Mouse (Mus musculus) forebrain, embryonic 11.5 days (tissue): Measurements from ENCODE around the gene Pigf. TPM values are rescaled to one million over a fixed set of nuclear protein-coding genes. Genes with fewer than 3 reads are reported as not detected.

ENCODE experiments used
- ATAC-seq: fragments of 200-750 bp; cut with Nextera tagmentation; replicated peaks from 2 replicates; pipeline ENCODE4 v1.8.0; 2017; ENCODE audit warnings: moderate TSS enrichment; ENCODE audit not compliant: low FRiP score
- DNase-seq: peaks from one replicate; pipeline ENCODE4 v3.0.0-alpha.2; 2017; ENCODE audit warnings: low spot score
- H3K27ac ChIP-seq: fragments of 300-500 bp; sonication (generic); 2 replicates; pipeline ENCODE4 v1.5.1; 2014; ENCODE audit warnings: low read depth, low read length
- H3K27me3 ChIP-seq: fragments of 300-500 bp; sonication (generic); 2 replicates; pipeline ENCODE4 v1.6.1; 2014; ENCODE audit warnings: mild to moderate bottlenecking, low read length, mixed read lengths; ENCODE audit not compliant: control insufficient read depth, insufficient read depth
- H3K36me3 ChIP-seq: fragments of 300-500 bp; sonication (generic); 2 replicates; pipeline ENCODE4 v1.6.1; 2014; ENCODE audit warnings: mild to moderate bottlenecking, low read length, moderate library complexity, mixed read lengths; ENCODE audit not compliant: control insufficient read depth, insufficient read depth
- H3K4me1 ChIP-seq: fragments of 300-500 bp; sonication (generic); replicated peaks from 2 replicates; pipeline ENCODE4 v1.6.1; 2014; ENCODE audit warnings: low read length, mixed read lengths; ENCODE audit not compliant: control insufficient read depth, insufficient read depth
- H3K4me2 ChIP-seq: fragments of 300-500 bp; sonication (generic); 2 replicates; pipeline ENCODE4 v1.6.1; 2014; ENCODE audit warnings: low read depth, mild to moderate bottlenecking, low read length, moderate library complexity, mixed read lengths; ENCODE audit not compliant: severe bottlenecking
- H3K4me3 ChIP-seq: fragments of 300-500 bp; sonication (generic); 2 replicates; pipeline ENCODE4 v1.5.1; 2014; ENCODE audit warnings: low read depth, low read length
- H3K9ac ChIP-seq: fragments of 300-500 bp; sonication (generic); 2 replicates; pipeline ENCODE4 v1.6.1; 2014; ENCODE audit warnings: low read length
- H3K9me3 ChIP-seq: fragments of 300-500 bp; sonication (generic); 2 replicates; pipeline ENCODE4 v1.6.1; 2016; ENCODE audit warnings: low read length, mixed read lengths; ENCODE audit not compliant: control insufficient read depth
- WGBS: fragments of 180-500 bp; shearing (Covaris S2); extraction: QIAGEN DNeasy Blood & Tissue Kit; methylation state at CpG from one replicate; pipeline ENCODE4 v1.1.7; 2014; 5-methylcytosine and 5-hydroxymethylcytosine counted together
- polyA plus RNA-seq: library from polyadenylated mRNA; unstranded; fragments of >200 nt; fragmentation: Nextera tagmentation; extraction: Ambion mirVana; gene quantifications from 2 replicates; pipeline ENCODE4 v1.2.1, GENCODE M21; 2014

Pigf gene
- polyA plus RNA-seq, 1 experiment from 2014 or later: 43.8 TPM

GRCm38 (mm10) chr17:86981701-86982100 lies 43.5 kb downstream of the Pigf start:
- no peak overlapping the region for H3K4me3 ChIP-seq
- no peak overlapping the region for H3K9ac ChIP-seq
- H3K27ac ChIP-seq: no peak overlapping the region
- no peak for ATAC-seq
- H3K27me3 ChIP-seq: no peaks in the 10 kb centered on the region
- H3K36me3 ChIP-seq: no peaks in the 10 kb centered on the region; the same call in 1 of the 2 replicates
- WGBS: 93% methylated on average over 2 of the region's 2 CpGs
- DNase-seq: no peak
- no peaks in the 10 kb centered on the region for H3K9me3 ChIP-seq
- H3K4me1 ChIP-seq: no peaks in the 10 kb centered on the region
- H3K4me2 ChIP-seq: no peak overlapping the region

- H3K4me1 ChIP-seq: no peaks in the 10 kb centered on the region
- H3K27me3 ChIP-seq: no peaks in the 10 kb centered on the region
- no peaks in the 10 kb centered on the region; the same call in 1 of the 2 replicates for H3K36me3 ChIP-seq
- no peak overlapping the region for H3K27ac ChIP-seq
- no peak for ATAC-seq
- H3K4me2 ChIP-seq: no peak overlapping the region
- 86% methylated on average over 1 of the region's 1 CpGs for WGBS
- H3K4me3 ChIP-seq: no peak overlapping the region
- no peak for DNase-seq
- no peak overlapping the region for H3K9ac ChIP-seq
- H3K9me3 ChIP-seq: no peaks in the 10 kb centered on the region
These were observed 44.0 kb downstream of the Pigf start for GRCm38 (mm10) chr17:86981205-86981604.

DNA sequence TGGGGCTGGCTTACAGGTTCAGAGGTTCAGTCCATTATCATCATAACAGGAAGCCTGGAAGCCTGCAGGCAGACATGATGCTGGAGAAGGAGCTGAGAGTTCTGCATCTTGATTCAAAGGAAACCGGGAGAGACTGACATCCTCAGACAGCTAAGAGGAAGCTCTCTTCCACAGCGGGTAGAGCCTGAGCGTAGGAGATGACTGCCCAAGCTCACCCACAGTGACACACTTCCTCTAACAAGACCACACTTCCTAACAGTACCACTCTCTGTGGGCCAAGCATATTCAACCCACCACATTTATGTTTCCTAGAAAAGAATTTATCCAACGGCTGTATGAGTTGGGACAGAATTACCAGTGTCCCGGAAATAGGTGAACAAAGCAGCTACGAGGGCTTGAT lies 46.7 kb downstream of the Pigf start:
- no peak overlapping the region for H3K4me2 ChIP-seq
- no peaks in the 10 kb centered on the region for H3K9me3 ChIP-seq
- no peaks in the 10 kb centered on the region; the same call in 1 of the 2 replicates for H3K36me3 ChIP-seq
- no peak overlapping the region for H3K9ac ChIP-seq
- 88% methylated on average over 6 of the region's 6 CpGs for WGBS
- H3K27me3 ChIP-seq: no peaks in the 10 kb centered on the region
- no peak for ATAC-seq
- H3K4me1 ChIP-seq: no peaks in the 10 kb centered on the region
- no peak for DNase-seq
- no peak overlapping the region for H3K4me3 ChIP-seq
- H3K27ac ChIP-seq: no peak overlapping the region

DNA sequence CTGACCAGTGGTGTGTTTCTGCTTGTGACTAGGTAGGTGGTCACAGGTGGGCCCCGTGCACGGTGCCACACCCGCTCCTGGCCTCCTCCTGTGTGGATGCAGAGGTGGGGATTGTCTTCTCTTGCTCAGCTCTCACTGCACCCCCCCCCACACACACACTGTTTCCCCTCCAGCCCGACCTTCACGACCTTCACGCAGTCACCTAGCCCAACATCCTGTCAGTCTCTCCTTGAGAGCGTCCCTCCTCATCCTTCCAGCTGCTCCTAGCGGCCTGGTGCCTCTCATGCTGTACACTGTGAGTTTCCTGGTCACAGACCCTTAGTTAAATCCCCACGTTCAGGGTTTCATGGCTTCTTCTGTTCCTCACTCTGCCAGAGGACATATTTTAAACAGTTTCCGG lies 48.8 kb downstream of the Pigf start:
- Histone ChIP-seq H3K9me3 (no peaks in the 10 kb centered on the region), H3K4me2 (no peak overlapping the region), H3K9ac (no peak overlapping the region), H3K36me3 (no peaks in the 10 kb centered on the region; the same call in 1 of the 2 replicates), H3K4me1 (no peaks in the 10 kb centered on the region), H3K27ac (no peak overlapping the region), H3K27me3 (no peaks in the 10 kb centered on the region), H3K4me3 (no peak overlapping the region)
- DNase-seq (no peak), ATAC-seq (no peak)
- 87% methylated on average over 10 of the region's 10 CpGs for WGBS

DNA sequence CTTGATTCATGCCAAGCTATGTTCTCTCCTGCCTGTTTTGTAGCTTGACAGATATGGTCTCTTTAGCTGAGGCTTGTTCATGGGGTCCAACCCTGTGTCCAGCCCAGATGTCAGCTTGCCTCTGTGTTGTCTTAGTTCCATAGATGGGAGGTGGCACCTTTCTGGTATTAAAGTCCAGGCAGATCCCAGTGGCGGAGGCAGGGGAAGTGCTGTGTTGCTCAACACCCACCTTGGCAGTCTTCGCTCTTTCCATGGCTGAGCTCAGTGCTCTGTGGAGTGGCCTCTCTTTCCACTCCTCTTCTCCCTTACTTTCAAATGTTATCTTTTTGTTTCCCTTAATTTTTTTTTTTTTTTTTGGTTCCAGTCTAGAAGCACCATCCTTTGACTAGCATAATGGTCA lies 52.1 kb downstream of the Pigf start:
- H3K27ac ChIP-seq: no peak overlapping the region
- H3K9me3 ChIP-seq: no peaks in the 10 kb centered on the region
- no peak for ATAC-seq
- no peaks in the 10 kb centered on the region for H3K4me1 ChIP-seq
- no peak overlapping the region for H3K9ac ChIP-seq
- H3K36me3 ChIP-seq: no peaks in the 10 kb centered on the region
- no peak overlapping the region for H3K4me3 ChIP-seq
- H3K27me3 ChIP-seq: no peaks in the 10 kb centered on the region
- 100% methylated on average over 2 of the region's 2 CpGs for WGBS
- no peak overlapping the region for H3K4me2 ChIP-seq
- no peak for DNase-seq

DNA sequence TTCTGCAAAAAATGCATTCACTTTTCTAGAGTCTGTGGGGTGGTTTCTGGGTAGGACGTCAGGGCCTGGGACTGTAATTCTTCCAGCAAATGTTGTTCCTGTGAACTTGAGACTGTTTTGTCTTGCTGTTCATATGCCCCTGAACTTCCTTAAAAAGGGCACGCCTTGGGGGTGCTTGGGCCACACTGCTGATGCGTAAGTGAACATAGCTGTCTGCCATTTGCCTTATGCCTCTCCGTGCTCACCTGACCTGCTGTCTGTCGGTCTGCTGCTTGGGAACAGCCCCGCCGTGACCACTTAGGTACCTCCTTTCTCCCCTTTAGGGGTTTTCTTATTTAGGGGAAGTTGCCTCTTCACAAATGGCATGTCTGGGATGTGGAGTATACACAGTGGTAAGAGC lies 53.3 kb downstream of the Pigf start:
- no peak overlapping the region for H3K9ac ChIP-seq
- H3K27me3 ChIP-seq: no peaks in the 10 kb centered on the region
- no peaks in the 10 kb centered on the region for H3K9me3 ChIP-seq
- no peak overlapping the region for H3K4me2 ChIP-seq
- no peak for ATAC-seq
- no peaks in the 10 kb centered on the region for H3K4me1 ChIP-seq
- DNase-seq: no peak
- WGBS: 88% methylated on average over 7 of the region's 7 CpGs
- no peaks in the 10 kb centered on the region for H3K36me3 ChIP-seq
- H3K27ac ChIP-seq: no peak overlapping the region
- no peak overlapping the region for H3K4me3 ChIP-seq

- Histone ChIP-seq H3K27ac (no peak overlapping the region), H3K4me2 (no peak overlapping the region), H3K4me3 (no peak overlapping the region), H3K4me1 (no peaks in the 10 kb centered on the region), H3K27me3 (no peaks in the 10 kb centered on the region), H3K36me3 (no peaks in the 10 kb centered on the region), H3K9ac (no peak overlapping the region), H3K9me3 (no peaks in the 10 kb centered on the region)
- DNase-seq: no peak
- 77% methylated on average over 5 of the region's 5 CpGs for WGBS
- ATAC-seq: no peak
These were observed 54.2 kb downstream of the Pigf start for GRCm38 (mm10) chr17:86971036-86971435.

DNA sequence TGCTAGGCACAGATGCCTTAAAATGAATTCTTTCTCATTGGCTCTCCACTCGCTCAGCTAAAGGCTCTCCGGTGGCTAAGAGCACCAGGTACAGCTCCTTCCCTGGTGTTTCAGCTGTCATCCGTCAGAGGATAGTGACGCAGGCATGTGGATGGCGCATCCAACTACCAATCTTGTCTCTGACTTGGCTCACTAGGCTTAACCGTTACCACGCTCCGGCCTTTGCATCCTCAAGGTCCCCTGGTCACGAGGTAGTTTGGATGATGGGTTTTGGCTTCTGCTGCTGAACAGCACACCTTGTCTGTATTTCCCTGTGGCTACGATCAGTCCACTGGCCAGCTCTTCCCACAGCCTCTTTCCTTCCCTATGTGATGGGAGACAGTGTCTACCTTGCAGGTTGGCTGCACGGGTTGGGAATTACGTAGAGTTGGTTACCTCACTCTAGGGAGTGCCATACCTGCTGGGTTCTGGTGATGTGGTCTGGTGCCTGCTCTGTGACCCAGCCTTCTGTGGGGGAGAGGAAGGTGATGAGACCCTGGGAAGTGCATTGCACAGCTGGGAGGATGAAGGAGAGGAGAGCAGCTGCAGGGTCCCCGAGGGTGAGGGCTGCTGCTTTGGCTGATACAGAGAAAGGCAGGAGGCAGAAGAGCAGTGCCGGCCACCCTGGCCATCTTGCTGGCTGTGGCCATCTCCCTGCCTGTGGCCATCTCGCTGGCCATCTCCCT lies 55.0 kb downstream of the Pigf start:
- Histone ChIP-seq H3K4me2 (no peak overlapping the region), H3K36me3 (no peaks in the 10 kb centered on the region), H3K9ac (no peak overlapping the region), H3K27me3 (no peaks in the 10 kb centered on the region), H3K27ac (no peak overlapping the region), H3K4me3 (no peak overlapping the region), H3K4me1 (no peaks in the 10 kb centered on the region; the same call in 1 of the 2 replicates), H3K9me3 (no peaks in the 10 kb centered on the region)
- DNase-seq (no peak), ATAC-seq (no peak)
- WGBS: 95% methylated on average over 15 of the region's 15 CpGs

DNA sequence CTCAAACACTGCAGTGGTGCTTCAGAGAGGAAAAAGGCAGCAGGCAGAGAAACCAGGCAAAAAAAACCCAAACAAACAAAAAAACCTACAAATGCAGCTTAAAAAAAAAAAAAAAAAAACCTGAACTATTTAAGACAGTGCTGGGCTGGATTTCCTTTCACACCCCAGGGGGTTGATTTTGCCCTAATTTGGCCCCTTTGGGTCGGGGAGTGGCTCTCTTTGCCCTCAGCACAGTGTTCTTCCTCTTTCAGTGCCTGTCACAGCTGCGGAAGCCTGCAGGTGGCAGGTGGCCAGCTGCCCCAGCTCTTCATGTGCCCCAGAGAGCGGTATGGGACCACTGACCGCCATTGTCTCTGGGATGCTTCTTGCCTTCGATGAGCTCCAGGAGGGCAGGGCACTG lies 55.6 kb downstream of the Pigf start:
- Histone ChIP-seq H3K4me1 (no peaks in the 10 kb centered on the region; the same call in 1 of the 2 replicates), H3K27ac (no peak overlapping the region), H3K9me3 (no peaks in the 10 kb centered on the region), H3K4me3 (no peak overlapping the region), H3K9ac (no peak overlapping the region), H3K27me3 (no peaks in the 10 kb centered on the region), H3K36me3 (no peaks in the 10 kb centered on the region), H3K4me2 (no peak overlapping the region)
- 66% methylated on average over 5 of the region's 5 CpGs for WGBS
- DNase-seq (no peak), ATAC-seq (no peak)
